Comparison of ENCODE assay signal across 8 mouse cellular contexts in the genomic region with DNA sequence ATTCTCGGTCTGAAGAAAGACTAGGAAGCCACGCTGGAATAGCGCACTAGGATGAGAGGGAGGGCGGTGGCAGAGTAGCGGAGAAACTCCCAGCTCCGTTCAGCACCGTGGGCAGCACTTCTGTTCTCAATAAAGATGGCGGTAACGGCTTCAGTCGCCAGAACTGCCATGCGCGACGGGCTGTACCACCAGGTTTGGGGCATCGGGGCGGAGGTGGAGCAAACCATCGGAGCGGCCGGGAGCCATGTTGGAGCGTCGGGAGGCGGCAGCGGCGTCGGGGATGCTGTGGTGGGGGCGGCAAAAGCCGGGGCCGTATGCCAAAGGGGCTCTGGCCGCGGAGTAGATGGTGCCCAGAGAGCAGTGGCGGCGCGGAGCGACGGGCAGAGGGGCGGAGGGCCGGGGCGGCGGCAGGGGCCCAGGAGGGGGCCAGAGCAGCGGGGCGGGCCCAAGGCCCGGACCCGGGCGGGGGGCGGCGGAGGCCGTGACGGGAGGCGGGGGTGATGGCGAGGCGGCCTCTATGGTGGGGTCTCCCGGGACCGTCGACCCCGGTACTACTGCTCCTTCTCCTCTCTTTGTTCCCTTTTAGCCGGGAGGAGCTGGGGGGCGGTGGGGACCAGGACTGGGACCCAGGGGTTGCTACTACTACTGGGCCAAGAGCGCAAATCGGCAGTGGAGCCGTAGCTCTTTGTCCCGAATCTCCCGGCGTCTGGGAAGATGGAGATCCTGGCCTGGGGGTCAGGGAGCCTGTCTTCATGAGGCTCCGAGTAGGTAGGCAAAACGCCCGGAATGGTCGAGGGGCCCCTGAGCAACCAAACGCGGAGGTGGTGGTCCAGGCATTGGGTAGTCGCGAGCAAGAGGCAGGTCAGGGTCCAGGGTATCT. TPM values are rescaled to one million over a fixed set of nuclear protein-coding genes. Genes with fewer than 3 reads are reported as not detected.
A peak's percentile ranks its signal among the peaks of the same experiment; 100 is the strongest.
DNase-seq lines count a peak whose midpoint lies in the region; ATAC-seq and TF ChIP-seq lines count a peak whose summit lies in the region.

A gene (plus strand): TSS at position 501 of the 880 bp plus-strand sequence.

- H3K4me2 ChIP-seq in kidney, embryonic 14.5 days (replicated peaks; ENCODE audit: low read depth, low read length): peak within 1 kb of the TSS; percentile 71
- peak within 1 kb of the TSS; percentile 64 for H3K4me2 ChIP-seq in embryonic facial prominence, embryonic 12.5 days (replicated peaks)
- peak within 1 kb of the TSS; percentile 86 for H3K4me2 ChIP-seq in hindbrain, embryonic 14.5 days (replicated peaks)
- peak within 1 kb of the TSS; percentile 65 for H3K4me2 ChIP-seq in myocyte (ENCODE audit: low read depth)

- no peaks in the 10 kb centered on the region for H3K36me3 ChIP-seq in kidney, embryonic 14.5 days (ENCODE audit: control insufficient read depth, insufficient read depth, low read length)
- no peaks in the 10 kb centered on the region for H3K36me3 ChIP-seq in embryonic facial prominence, embryonic 12.5 days
- peaks cover 40% of the 10 kb centered on the region for H3K36me3 ChIP-seq in hindbrain, embryonic 14.5 days (replicated peaks; ENCODE audit: control insufficient read depth, insufficient read depth)
- no peaks in the 10 kb centered on the region for H3K36me3 ChIP-seq in myocyte (ENCODE audit: control insufficient read depth, insufficient read depth)

- no peak for TF ChIP-seq CTCF in bone marrow, adult 2 months (IDR thresholded peaks at IDR 0.05; ENCODE audit: control insufficient read depth, insufficient read depth, low read length)

- no peak within 1 kb of the TSS for H3K27ac ChIP-seq in kidney, embryonic 14.5 days (ENCODE audit: low read depth, low read length)
- peak within 1 kb of the TSS; percentile 34 for H3K27ac ChIP-seq in bone marrow, adult 2 months (ENCODE audit: control insufficient read depth, insufficient read depth, low read depth, low read length, poor library complexity)
- H3K27ac ChIP-seq in embryonic facial prominence, embryonic 12.5 days: no peak within 1 kb of the TSS
- H3K27ac ChIP-seq in hindbrain, embryonic 14.5 days: peak within 1 kb of the TSS; percentile 85

- no peak for TF ChIP-seq POLR2A in bone marrow, adult 2 months (IDR thresholded peaks at IDR 0.05; ENCODE audit: borderline replicate concordance, control insufficient read depth, low read depth, low read length)
- TF ChIP-seq POLR2A in myocyte (IDR thresholded peaks at IDR 0.05; ENCODE audit: insufficient read length, low read depth): no peak

- WGBS in kidney, embryonic 14.5 days: 2% methylated on average over 53 of the region's 70 CpGs
- 7% methylated on average over 68 of the region's 70 CpGs for WGBS in bone marrow, adult 2 months
- WGBS in embryonic facial prominence, embryonic 12.5 days: 2% methylated on average over 67 of the region's 70 CpGs
- 2% methylated on average over 57 of the region's 70 CpGs for WGBS in hindbrain, embryonic 14.5 days

- no peak within 1 kb of the TSS for H3K9ac ChIP-seq in kidney, embryonic 14.5 days (ENCODE audit: low read depth, low read length)
- peak within 1 kb of the TSS; percentile 0; the same call in 1 of the 2 replicates for H3K9ac ChIP-seq in embryonic facial prominence, embryonic 12.5 days
- H3K9ac ChIP-seq in hindbrain, embryonic 14.5 days: peak within 1 kb of the TSS; percentile 83

- no peaks in the 10 kb centered on the region for H3K79me2 ChIP-seq in myocyte (ENCODE audit: control insufficient read depth, insufficient read depth)

- peak within 1 kb of the TSS; percentile 45 for H3K4me3 ChIP-seq in kidney, embryonic 14.5 days (ENCODE audit: low read length)
- peak within 1 kb of the TSS; percentile 64 for H3K4me3 ChIP-seq in bone marrow, adult 2 months (replicated peaks; ENCODE audit: control insufficient read depth, low read depth, low read length)
- H3K4me3 ChIP-seq in embryonic facial prominence, embryonic 12.5 days: peak within 1 kb of the TSS; percentile 41
- H3K4me3 ChIP-seq in hindbrain, embryonic 14.5 days (replicated peaks; ENCODE audit: low read length): peak within 1 kb of the TSS; percentile 69
- H3K4me3 ChIP-seq in myocyte: no peak within 1 kb of the TSS

- intact Hi-C loops in left cerebral cortex, postnatal 4 days (cut with DNase I): no loop called here

- peaks cover 7% of the 10 kb centered on the region for H3K4me1 ChIP-seq in kidney, embryonic 14.5 days (ENCODE audit: control insufficient read depth, insufficient read depth, low read length)
- peaks cover 6% of the 10 kb centered on the region; the same call in 1 of the 2 replicates for H3K4me1 ChIP-seq in bone marrow, adult 2 months (ENCODE audit: control insufficient read depth, insufficient read depth, low read length)
- H3K4me1 ChIP-seq in embryonic facial prominence, embryonic 12.5 days: peaks cover 11% of the 10 kb centered on the region; the same call in 1 of the 2 replicates
- peaks cover 42% of the 10 kb centered on the region for H3K4me1 ChIP-seq in hindbrain, embryonic 14.5 days (replicated peaks; ENCODE audit: control insufficient read depth, insufficient read depth, low read length)

- H3K9me3 ChIP-seq in kidney, embryonic 14.5 days (ENCODE audit: control insufficient read depth, low read length): no peaks in the 10 kb centered on the region
- no peaks in the 10 kb centered on the region for H3K9me3 ChIP-seq in embryonic facial prominence, embryonic 12.5 days
- no peaks in the 10 kb centered on the region for H3K9me3 ChIP-seq in hindbrain, embryonic 14.5 days (ENCODE audit: control insufficient read depth, low read length)

- peak; percentile 53 for ATAC-seq in kidney, embryonic 14.5 days (ENCODE audit: low FRiP score, low TSS enrichment)
- 0 out of 2 replicates have a peak, but pooled peaks have one; percentile 17 for ATAC-seq in embryonic facial prominence, embryonic 12.5 days (ENCODE audit: insufficient number of reproducible peaks, insufficient read depth, low FRiP score, low TSS enrichment)
- ATAC-seq in hindbrain, embryonic 14.5 days (ENCODE audit: low FRiP score): peak; percentile 61

- no peak within 1 kb of the TSS for H3ac ChIP-seq in myocyte (ENCODE audit: control insufficient read depth, insufficient read length)

- no peak for DNase-seq in kidney, adult 8-10 months
- peak; percentile 91 for DNase-seq in hindbrain, embryonic 14.5 days (ENCODE audit: low spot score)
- peak; percentile 95 for DNase-seq in left cerebral cortex, postnatal 4 days
- peak; percentile 61 for DNase-seq in thymus, postnatal 4 days

- H3K27me3 ChIP-seq in kidney, embryonic 14.5 days (ENCODE audit: control insufficient read depth, insufficient read depth, low read length): peaks cover 80% of the 10 kb centered on the region
- H3K27me3 ChIP-seq in embryonic facial prominence, embryonic 12.5 days: peaks cover 79% of the 10 kb centered on the region
- peaks cover 24% of the 10 kb centered on the region for H3K27me3 ChIP-seq in hindbrain, embryonic 14.5 days (ENCODE audit: control insufficient read depth, insufficient read depth, low read length)
- peaks cover 69% of the 10 kb centered on the region for H3K27me3 ChIP-seq in myocyte (ENCODE audit: control insufficient read depth, insufficient read depth, insufficient read length)

TF ChIP-seq in myocyte, 11 proteins besides CTCF, POLR2A, EP300 and RAD21:
- peak; percentile 87 for TF ChIP-seq REST (IDR thresholded peaks at IDR 0.05; ENCODE audit: insufficient read depth, insufficient read length)
- TF ChIP-seq SRF (IDR thresholded peaks at IDR 0.05; ENCODE audit: control insufficient read depth, insufficient read length, low read depth): no peak
- no peak for TF ChIP-seq MYOG (IDR thresholded peaks at IDR 0.05; ENCODE audit: control insufficient read depth in 1 of 3, insufficient read depth in 1 of 3, insufficient read length in 2 of 3, low read depth in 2 of 3)
- no peak for TF ChIP-seq E2F4 (IDR thresholded peaks at IDR 0.05; ENCODE audit: insufficient read depth)
- no peak for TF ChIP-seq POLR2AphosphoS2 (IDR thresholded peaks at IDR 0.05; ENCODE audit: insufficient read length, low read depth)
- no peak for TF ChIP-seq CEBPB (IDR thresholded peaks at IDR 0.05; ENCODE audit: insufficient read depth, poor library complexity, severe bottlenecking)
- no peak for TF ChIP-seq TCF12 (IDR thresholded peaks at IDR 0.05; ENCODE audit: insufficient read depth, poor library complexity, severe bottlenecking)
- no peak for TF ChIP-seq TCF3 (IDR thresholded peaks at IDR 0.05; ENCODE audit: insufficient read length, low read depth)

RNA-seq across cellular contexts. Expression of the gene that starts here (rescaled TPM):
- polyA plus RNA-seq in kidney, embryonic 14.5 days (2014; fragmentation: Nextera tagmentation; extraction: Ambion mirVana): 0.04 and 0.17 TPM in 2 replicates
- polyA plus RNA-seq in bone marrow, adult 2 months (2011; ENCODE audit: insufficient read depth, insufficient read length, low replicate concordance, missing spikeins): 5.3 and 14.9 TPM in 2 replicates
- polyA plus RNA-seq in embryonic facial prominence, embryonic 12.5 days (2016; fragmentation: Nextera tagmentation; extraction: Ambion mirVana): 1.2 and 2.1 TPM in 2 replicates
- polyA plus RNA-seq in hindbrain, embryonic 14.5 days (2014; fragmentation: Nextera tagmentation; extraction: Ambion mirVana): 15.4 and 16.0 TPM in 2 replicates
- 100 to 1,000 TPM; 103 to 112 TPM for total RNA-seq in left cerebral cortex, postnatal 4 days (2021)
- polyA plus RNA-seq in myocyte (2012; fragmentation: generic; extraction: Trizol): 0.65 TPM

Comparison
In these comparisons a context has a peak if more than half of its experiments do, and no peak if none do; other contexts are left out.
1. Peak in ATAC-seq, H3K4me3 ChIP-seq and H3K4me2 ChIP-seq in kidney, embryonic 14.5 days; RNA of the gene not detected or under 1 TPM.
2. H3K27ac ChIP-seq: peak in bone marrow, adult 2 months (single experiment) and hindbrain, embryonic 14.5 days (single experiment); none in kidney, embryonic 14.5 days (single experiment) and embryonic facial prominence, embryonic 12.5 days (single experiment).
3. DNase-seq: peak in hindbrain, embryonic 14.5 days (single experiment), left cerebral cortex, postnatal 4 days (single experiment) and thymus, postnatal 4 days (single experiment); none in kidney, adult 8-10 months (0 of 2).
4. Peak in every context shown above with its lines, with median percentiles within 50 percentile points of each other: ATAC-seq and H3K4me2 ChIP-seq.